Mouse (Mus musculus): ENCODE results near the gene Olfr159.

Olfr159 gene

GRCm38 (mm10) chr4:43729794-43730550, 40.8 kb downstream of the Olfr159 start, which contains the start of gene Spaar:
Gene Spaar, plus strand, starts transcription at chr4:43730034.
- DNase-seq (ENCODE audit: low spot score), result no peak

DNA sequence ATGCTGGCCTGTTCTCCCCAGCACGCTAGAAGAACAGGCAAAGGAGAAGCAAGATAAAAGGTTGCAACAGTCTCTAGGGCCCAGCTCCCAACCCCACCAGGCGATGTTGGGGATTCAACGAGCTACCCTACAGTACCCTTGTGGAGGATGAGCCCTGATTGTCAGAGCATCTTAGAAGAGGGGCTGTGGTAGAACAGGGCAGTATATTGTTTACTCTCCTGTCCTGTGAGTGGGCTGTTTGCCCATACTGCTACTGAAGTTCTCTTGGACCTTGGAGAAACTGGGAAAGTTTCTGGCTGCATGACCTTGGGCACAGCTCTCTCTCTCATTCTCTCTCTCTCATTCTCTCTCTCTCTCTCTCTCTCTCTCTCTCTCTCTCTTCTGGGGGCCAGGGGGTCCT, 41.7 kb downstream of the Olfr159 start:
- DNase-seq (ENCODE audit: low spot score), result no peak

- DNase-seq (ENCODE audit: low spot score), result no peak
Observed at GRCm38 (mm10) chr4:43728576-43728954, 42.2 kb downstream of the Olfr159 start.

DNA sequence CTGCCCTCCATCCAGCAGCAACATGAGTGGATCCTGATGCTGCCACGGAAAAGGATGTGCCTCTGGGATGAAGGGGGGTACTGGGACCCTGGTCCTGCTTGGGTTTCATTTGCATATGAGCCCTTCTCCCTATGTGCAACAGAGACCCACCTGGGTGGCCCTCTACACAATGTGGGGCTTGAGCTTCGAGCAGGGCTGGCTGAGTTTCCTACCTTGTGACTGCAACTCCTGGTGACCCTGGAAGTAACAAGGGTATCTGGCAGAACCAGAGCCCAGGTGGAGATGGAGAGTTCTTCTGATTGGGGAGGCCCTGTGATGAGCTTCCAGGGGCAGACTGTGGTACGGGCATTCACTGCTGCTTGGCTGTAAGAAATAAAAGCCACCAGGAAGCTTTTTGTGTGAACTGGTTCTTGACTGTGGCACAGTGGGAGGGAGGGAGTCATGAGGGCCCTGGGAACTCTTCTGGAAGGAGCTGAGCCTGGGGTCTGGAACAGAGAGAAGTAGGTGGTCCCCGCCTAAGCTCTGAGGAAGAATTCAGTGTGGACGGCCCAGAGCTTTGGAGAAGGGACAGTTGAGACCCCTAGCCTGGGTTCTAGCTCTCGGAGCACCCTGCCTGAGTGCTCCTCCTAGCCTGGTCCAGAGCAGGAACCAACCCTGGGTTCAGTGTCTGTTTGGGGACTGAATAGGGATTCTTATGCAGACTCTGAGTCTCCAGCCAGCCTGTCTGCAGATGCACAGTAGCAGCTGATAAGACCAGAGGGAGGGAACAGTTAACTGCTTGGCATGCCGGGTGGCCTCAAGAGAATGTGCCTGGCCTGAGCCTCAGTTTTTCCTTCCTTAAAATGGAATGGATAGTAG, 42.9 kb downstream of the Olfr159 start:
- DNase-seq (ENCODE audit: low spot score), result no peak

- DNase-seq (ENCODE audit: low spot score), result no peak
Observed at GRCm38 (mm10) chr4:43726995-43727394, 43.8 kb downstream of the Olfr159 start, which contains the start of gene Hrct1. Gene Hrct1, plus strand, starts transcription at chr4:43727188.

- DNase-seq (ENCODE audit: low spot score), result no peak
Observed at GRCm38 (mm10) chr4:43726228-43726993, 44.4 kb downstream of the Olfr159 start.

GRCm38 (mm10) chr4:43724764-43725163, 46.0 kb downstream of the Olfr159 start:
- no peak for DNase-seq (ENCODE audit: low spot score)

GRCm38 (mm10) chr4:43722191-43722590, 48.6 kb downstream of the Olfr159 start:
- DNase-seq (ENCODE audit: low spot score), result no peak

DNA sequence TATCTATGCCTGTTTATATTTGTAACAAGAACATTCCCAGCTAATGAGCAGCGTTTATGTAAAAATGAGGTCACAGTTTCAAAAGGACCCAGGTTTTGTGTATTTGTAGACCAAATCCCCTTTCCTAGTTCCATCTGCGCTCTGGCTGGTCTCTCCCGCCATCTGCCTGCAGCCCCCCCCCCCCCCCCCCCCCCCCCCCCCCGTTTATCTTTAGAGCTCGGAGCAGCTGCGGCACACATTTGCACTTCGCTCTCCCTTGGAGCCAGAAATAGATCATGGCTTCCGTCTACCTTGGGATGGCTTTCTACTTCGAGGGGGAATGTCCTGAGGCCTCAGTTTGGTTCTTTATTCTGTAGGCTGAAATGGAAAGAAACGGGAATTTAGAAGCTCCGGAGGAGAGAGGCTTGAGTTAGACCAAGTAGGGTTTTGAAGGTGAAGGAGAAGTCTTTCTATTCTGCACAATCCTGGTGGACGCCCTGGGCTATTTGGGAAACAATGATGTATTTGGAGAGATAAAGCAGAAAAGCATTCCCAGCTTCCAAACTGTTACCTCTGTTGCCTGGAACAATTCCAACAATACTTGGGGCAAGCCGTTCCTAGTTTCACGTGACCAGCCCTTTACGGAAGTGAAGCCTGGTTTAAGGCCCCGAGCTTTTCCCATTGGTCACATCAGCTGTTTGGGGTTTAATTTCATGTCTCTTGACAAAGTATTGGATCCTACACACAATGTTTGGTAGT, 50.1 kb downstream of the Olfr159 start:
- no peak for DNase-seq (ENCODE audit: low spot score)

All from spleen, adult 12 weeks (tissue).